Mouse (Mus musculus) CH12.LX (cell line): ENCODE results near the gene Gmppa.

Experiments
- BHLHE40 ChIP-seq: IDR thresholded peaks from 2 replicates; pipeline ENCODE4 v1.6.1; 2011; ENCODE audit warnings: mild to moderate bottlenecking, low read depth, low read length, improper control_type of control experiment
- CHD2 ChIP-seq: IDR thresholded peaks from 2 replicates; pipeline ENCODE4 v1.6.1; 2011; ENCODE audit warnings: low read length, improper control_type of control experiment
- CTCF ChIP-seq, 2 experiments: IDR thresholded peaks in 1 of 2; conservative IDR thresholded peaks in 1 of 2; 2 replicates each; pipeline ENCODE4 v1.5.1; 2011 to 2012; ENCODE audit warnings: low read depth in 2 of 2, low read length in 2 of 2, improper control_type of control experiment in 1 of 2, inconsistent platforms in 1 of 2, mild to moderate bottlenecking in 1 of 2, moderate library complexity in 1 of 2
- EP300 ChIP-seq: IDR thresholded peaks from 2 replicates; pipeline ENCODE4 v1.6.1; 2011; ENCODE audit warnings: low read length, improper control_type of control experiment
- HCFC1 ChIP-seq: IDR thresholded peaks from 2 replicates; pipeline ENCODE4 v1.6.1; 2012; ENCODE audit warnings: low read depth, mild to moderate bottlenecking, inconsistent platforms, low read length, improper control_type of control experiment
- JUND ChIP-seq: conservative IDR thresholded peaks from 2 replicates; pipeline ENCODE4 v1.6.1; 2011; ENCODE audit warnings: low read depth, low read length, improper control_type of control experiment
- MAX ChIP-seq: IDR thresholded peaks from 2 replicates; pipeline ENCODE4 v1.6.1; 2011; ENCODE audit warnings: low read length, improper control_type of control experiment
- MXI1 ChIP-seq: IDR thresholded peaks from 2 replicates; pipeline ENCODE4 v1.6.1; 2011; ENCODE audit warnings: mild to moderate bottlenecking, low read depth, low read length, improper control_type of control experiment
- POLR2A ChIP-seq: IDR thresholded peaks from 2 replicates; pipeline ENCODE4 v1.6.1; 2011; ENCODE audit warnings: low read depth, mild to moderate bottlenecking, improper control_type of control experiment, low read length
- RCOR1 ChIP-seq: conservative IDR thresholded peaks from 2 replicates; pipeline ENCODE4 v1.6.1; 2012; ENCODE audit warnings: low read depth, mild to moderate bottlenecking, inconsistent platforms, low read length, improper control_type of control experiment
- TCF12 ChIP-seq: IDR thresholded peaks from 2 replicates; pipeline ENCODE4 v1.6.1; 2014; ENCODE audit warnings: low read depth, mild to moderate bottlenecking, inconsistent platforms, low read length, improper control_type of control experiment
- USF2 ChIP-seq: conservative IDR thresholded peaks from 2 replicates; pipeline ENCODE4 v1.6.1; 2011; ENCODE audit warnings: low read depth, low read length, improper control_type of control experiment
- ZC3H11A ChIP-seq: IDR thresholded peaks from 2 replicates; pipeline ENCODE4 v1.6.1; 2012; ENCODE audit warnings: low read depth, mild to moderate bottlenecking, inconsistent platforms, low read length, improper control_type of control experiment
- ZNF384 ChIP-seq: IDR thresholded peaks from 2 replicates; pipeline ENCODE4 v1.6.1; 2012; ENCODE audit warnings: low read depth, low read length, improper control_type of control experiment, inconsistent platforms

- TF ChIP-seq MAX (no peak), POLR2A (no peak), RCOR1 (no peak), CHD2 (no peak), CTCF (conservative IDR thresholded peaks at IDR 0.05 in 1 of 2, IDR thresholded peaks at IDR 0.05 in 1 of 2; ENCODE audit: low read depth in 2 of 2, low read length in 2 of 2) (no peak), JUND (no peak), TCF12 (no peak), HCFC1 (no peak), BHLHE40 (no peak), ZC3H11A (no peak), ZNF384 (no peak), USF2 (no peak), MXI1 (no peak), EP300 (no peak)
These were observed 10.9 kb downstream of the Gmppa start for GRCm38 (mm10) chr1:75446656-75447055.
